Mouse (Mus musculus): ENCODE results near the gene Engase.

Engase gene

GRCm38 (mm10) chr11:118453886-118454671 lies 22.6 kb upstream of the Engase start:
- DNase-seq (ENCODE audit: low read depth in 1 of 2, low spot score in 2 of 2): no peak

DNA sequence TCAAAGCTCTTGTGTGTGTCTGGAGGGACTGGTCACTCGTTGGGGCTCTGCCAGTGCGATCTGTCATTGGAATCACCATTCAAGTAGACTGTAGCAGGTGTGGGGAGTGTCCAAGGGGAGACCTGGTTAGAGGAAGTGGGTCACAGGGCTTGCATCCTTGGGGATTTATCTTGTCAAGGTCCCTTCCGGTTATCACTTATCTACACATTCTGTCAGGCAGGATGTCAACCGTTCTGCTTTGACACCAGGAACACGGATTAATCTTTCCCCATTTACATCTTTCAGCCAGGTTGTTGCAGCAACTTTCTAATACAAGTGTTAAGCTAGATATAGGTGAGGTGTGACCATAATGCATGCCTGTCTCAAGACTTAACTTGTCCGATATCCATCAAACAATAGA lies 20.8 kb upstream of the Engase start:
- no peak for DNase-seq (ENCODE audit: low read depth in 1 of 2, low spot score in 2 of 2)

GRCm38 (mm10) chr11:118456937-118457336 lies 19.7 kb upstream of the Engase start:
- peak in 1 of 2 experiments; percentile 42 for DNase-seq (ENCODE audit: low read depth in 1 of 2, low spot score in 2 of 2)

GRCm38 (mm10) chr11:118459051-118459450 lies 17.6 kb upstream of the Engase start:
- DNase-seq (ENCODE audit: low read depth in 1 of 2, low spot score in 2 of 2): peak in 1 of 2 experiments; percentile 52

- DNase-seq (ENCODE audit: low read depth in 1 of 2, low spot score in 2 of 2): no peak
These were observed 17.1 kb upstream of the Engase start for GRCm38 (mm10) chr11:118459536-118459935.

GRCm38 (mm10) chr11:118460280-118460679 lies 16.3 kb upstream of the Engase start:
- peak in 1 of 2 experiments; percentile 31 for DNase-seq (ENCODE audit: low read depth in 1 of 2, low spot score in 2 of 2)

DNA sequence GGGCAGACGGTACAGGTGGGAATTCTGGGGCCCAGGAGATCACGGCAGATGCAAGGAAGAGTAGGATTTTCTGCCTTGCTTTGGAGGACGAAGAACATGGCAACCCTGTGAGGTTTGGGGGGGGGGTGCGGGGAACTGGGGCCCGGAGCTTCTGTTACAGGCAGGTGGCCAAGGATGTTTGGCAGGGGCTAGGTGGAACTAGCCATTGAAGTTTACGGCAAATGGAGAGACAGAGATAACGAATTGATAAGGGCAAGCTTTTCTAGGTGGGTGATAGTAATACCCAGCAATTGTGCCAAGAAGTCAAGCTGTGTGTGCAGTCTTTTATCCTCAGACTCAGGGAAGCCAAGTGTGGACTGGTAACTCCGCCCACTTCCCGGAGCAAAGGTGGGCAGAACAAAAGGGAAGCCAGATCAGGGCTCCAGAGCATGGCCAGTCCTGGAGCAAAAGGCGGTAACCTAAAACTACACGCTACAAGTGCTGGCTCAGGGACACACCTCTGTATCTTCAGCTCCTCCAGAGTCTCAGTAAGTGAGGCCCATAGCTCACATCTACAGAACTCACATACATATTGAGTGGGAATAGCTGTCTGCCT lies 9.1 kb upstream of the Engase start:
- no peak for DNase-seq (ENCODE audit: low read depth in 1 of 2, low spot score in 2 of 2)

DNA sequence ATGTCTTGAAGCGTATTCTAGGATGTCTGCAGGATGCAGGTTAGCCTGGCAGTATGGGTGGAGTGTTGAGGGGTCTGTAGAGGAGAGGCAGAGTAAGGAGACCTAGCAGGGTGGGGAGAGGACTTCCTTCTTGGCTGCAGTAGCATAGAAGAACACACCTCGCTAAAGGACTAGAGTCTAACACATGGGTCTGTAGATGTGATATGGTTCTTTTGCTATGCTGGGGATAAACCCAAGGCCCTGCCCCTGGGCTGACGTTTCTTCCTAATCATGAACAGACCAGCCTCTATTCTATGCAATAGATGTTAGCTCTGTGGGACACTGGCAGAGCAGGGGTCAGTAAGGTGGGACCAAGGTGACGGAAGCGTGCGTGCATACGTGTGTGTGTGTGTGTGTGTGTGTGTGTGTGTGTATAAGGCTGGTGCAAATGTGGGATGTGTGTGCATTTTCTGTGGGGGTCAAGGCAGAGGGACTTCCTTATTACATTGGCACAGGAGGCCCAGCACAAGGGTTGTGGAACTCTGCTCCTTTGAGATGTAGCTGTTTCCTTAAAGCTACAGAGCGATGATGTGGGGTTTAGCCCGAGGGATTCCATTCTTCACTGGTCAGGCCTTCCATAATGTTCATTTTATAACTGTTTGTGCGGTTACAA lies 7.0 kb upstream of the Engase start:
- DNase-seq (ENCODE audit: low read depth in 1 of 2, low spot score in 2 of 2): no peak

- no peak for DNase-seq (ENCODE audit: low read depth in 1 of 2, low spot score in 2 of 2)
These were observed 6.2 kb upstream of the Engase start for GRCm38 (mm10) chr11:118470234-118470966.

DNA sequence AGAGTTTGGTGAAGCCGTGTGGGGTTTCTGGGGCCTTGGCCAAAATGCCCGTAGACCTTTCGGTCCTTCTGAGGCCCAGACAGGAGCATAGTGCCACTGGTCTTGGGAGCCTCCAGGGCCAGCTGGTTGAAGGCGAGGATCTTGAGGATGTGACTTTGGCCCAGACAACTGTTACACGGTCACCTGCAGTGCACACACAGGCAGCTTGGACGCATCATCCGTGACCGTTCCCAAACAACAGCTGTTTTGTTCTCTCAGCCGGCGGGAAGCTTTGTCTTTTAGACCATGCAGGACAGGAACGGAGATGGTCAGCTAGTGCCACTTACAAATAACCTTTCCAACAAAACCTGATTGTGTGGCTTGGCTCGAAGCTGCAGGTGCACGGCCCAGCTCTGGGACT lies 5.0 kb upstream of the Engase start:
- no peak for DNase-seq (ENCODE audit: low read depth in 1 of 2, low spot score in 2 of 2)

- no peak for DNase-seq (ENCODE audit: low read depth in 1 of 2, low spot score in 2 of 2)
These were observed 3.5 kb upstream of the Engase start for GRCm38 (mm10) chr11:118473161-118473560.

- no peak for DNase-seq (ENCODE audit: low read depth in 1 of 2, low spot score in 2 of 2)
These were observed 2.7 kb upstream of the Engase start for GRCm38 (mm10) chr11:118473842-118474500.

DNA sequence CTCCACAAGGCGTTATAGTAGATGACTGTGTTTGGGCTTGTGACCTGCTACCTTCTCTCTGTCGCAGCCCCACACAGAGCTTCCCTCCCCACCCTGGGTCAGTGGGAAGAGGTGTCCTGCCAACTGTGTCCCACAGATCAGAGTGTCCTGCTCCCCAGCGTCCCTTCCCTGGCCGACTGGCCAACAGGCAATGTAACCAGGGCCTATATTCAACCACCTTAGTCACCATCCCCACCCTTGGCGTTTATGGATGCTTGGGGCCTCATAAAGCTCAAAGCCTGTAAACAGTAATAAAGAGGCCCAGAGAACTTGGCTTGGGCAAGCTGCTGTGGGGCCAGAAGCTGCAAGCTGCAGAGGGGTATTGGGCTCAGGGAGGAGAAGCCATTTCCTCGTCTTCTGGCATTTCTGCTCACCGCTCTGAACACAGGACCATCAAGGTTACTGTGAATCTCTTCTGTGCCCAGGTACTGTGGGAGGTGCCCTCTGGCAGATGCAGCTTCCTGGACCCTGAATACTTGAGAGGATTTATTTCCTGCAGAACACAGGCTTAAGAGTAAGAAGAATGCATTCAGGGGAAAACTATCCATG lies 1.0 kb upstream of the Engase start:
- DNase-seq (ENCODE audit: low read depth in 1 of 2, low spot score in 2 of 2): no peak

DNA sequence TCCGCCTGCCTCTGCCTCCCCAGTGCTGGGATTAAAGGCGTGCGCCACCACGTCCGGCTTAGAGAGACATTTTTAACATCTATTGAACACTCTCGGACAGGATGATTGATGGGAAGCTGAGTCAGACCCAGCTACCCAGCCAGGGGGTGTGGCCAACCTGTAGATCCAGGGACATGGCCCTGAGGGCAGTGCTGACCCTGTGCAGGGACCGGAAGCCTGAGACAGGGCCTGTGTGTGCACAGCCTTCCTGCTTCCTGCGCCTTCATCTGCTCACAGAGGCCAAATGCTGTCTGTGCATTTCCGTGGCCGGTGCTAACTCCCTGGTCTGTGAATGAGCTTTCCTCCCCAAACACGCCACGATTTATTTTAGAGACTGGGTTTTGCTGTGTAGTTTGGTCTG lies 3.1 kb downstream of the Engase start:
- no peak for DNase-seq (ENCODE audit: low read depth in 1 of 2, low spot score in 2 of 2)

- no peak for DNase-seq (ENCODE audit: low read depth in 1 of 2, low spot score in 2 of 2)
These were observed 4.6 kb downstream of the Engase start for GRCm38 (mm10) chr11:118481231-118481630.

- no peak for DNase-seq (ENCODE audit: low read depth in 1 of 2, low spot score in 2 of 2)
These were observed 5.1 kb downstream of the Engase start for GRCm38 (mm10) chr11:118481751-118482150.

- no peak for DNase-seq (ENCODE audit: low read depth in 1 of 2, low spot score in 2 of 2)
These were observed 7.5 kb downstream of the Engase start for GRCm38 (mm10) chr11:118484169-118484568.

DNA sequence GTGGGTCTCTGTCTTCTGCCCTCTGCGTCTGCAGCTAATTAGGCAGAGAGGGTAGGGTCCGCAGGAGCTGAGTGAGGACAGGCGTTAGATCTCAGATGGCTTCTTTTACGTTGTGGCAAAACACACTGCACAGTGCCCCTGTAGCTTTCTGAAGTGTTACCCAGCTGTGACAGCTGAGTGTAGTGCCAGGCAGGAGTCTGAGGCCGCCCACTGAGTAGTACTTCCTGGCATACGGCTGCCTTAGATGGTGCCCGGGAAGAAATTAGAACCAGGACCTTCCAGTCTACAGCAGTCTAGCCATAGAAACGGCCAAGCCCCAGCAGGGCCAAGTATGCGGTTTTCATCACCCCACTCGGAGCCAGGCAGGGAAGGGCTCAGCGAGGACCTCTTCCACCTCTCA lies 8.7 kb downstream of the Engase start:
- DNase-seq (ENCODE audit: low read depth in 1 of 2, low spot score in 2 of 2): no peak

- no peak for DNase-seq (ENCODE audit: low read depth in 1 of 2, low spot score in 2 of 2)
These were observed 9.2 kb downstream of the Engase start for GRCm38 (mm10) chr11:118485780-118486179.

- DNase-seq (ENCODE audit: low read depth in 1 of 2, low spot score in 2 of 2): no peak
These were observed 9.7 kb downstream of the Engase start for GRCm38 (mm10) chr11:118486281-118486680.

Data from monocyte, adult 2 months (primary cell).